Mouse (Mus musculus): ENCODE measurements around the gene Rtn4rl1. TPM values are rescaled to one million over a fixed set of nuclear protein-coding genes. Genes with fewer than 3 reads are reported as not detected.
A peak's percentile ranks its signal among the peaks of the same experiment; 100 is the strongest.

The Rtn4rl1 gene
- polyA plus RNA-seq, 1 experiment from 2014 or later = 1.1 TPM

DNA sequence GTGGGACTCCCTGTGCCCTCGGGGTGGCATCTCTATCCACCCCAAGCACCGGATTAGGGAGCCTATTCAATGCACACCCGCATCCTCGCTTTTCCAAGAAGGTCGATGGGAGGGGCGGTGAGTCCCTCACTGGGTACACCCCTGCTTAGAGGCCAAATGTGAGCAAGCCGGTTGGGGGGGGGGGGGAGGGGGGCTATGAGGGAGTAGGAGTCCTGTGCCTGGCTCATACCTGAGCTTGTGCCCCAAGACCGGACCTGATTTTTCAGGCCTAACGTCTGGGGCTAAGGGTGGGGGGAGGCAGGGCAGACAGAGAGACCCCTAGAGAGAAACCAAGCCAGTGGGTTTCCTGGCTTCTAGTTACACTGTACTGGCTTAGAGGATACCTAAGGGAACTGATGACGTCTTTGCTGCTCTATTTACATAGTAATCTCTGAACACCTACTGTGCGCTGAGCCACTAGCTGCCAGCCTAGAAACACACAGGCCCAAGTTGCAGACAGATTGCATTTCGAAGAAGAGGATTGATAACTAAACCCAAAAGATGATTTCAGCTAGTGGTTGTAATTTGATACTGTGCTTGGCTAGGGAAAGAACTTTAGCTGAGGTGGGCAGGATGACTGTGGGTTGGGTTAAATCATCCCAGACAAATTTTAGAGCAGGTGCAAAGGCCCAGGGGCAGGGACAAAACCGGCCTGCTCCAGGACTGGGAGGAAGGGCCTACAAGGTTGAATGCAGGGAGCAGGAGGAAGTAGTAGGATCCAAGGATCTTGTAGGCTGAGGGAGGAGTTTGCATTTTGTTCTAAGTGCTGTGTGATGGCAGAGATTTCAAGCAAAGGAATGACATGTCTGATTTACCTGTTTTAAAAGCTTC, 20.7 kb downstream of the Rtn4rl1 start:
- Histone ChIP-seq H3K9me3 (ENCODE audit: low read depth, low read length) (no peaks in the 10 kb centered on the region), H3K9ac (peak overlapping the region; percentile 36; the same call in 1 of the 2 replicates), H3K36me3 (ENCODE audit: insufficient read depth) (no peaks in the 10 kb centered on the region), H3K27me3 (ENCODE audit: insufficient read depth, low read length) (no peaks in the 10 kb centered on the region), H3K27ac (ENCODE audit: low read depth) (peak overlapping the region; percentile 58; the same call in 1 of the 2 replicates), H3K4me2 (peak overlapping the region; percentile 63), H3K4me3 (ENCODE audit: low read depth, low read length) (peak overlapping the region; percentile 29), H3K4me1 (ENCODE audit: insufficient read depth) (peaks cover 12% of the 10 kb centered on the region)
- no peak for TF ChIP-seq CTCF (IDR thresholded peaks at IDR 0.05; ENCODE audit: low read depth)
- 20% methylated on average over 13 of the region's 13 CpGs for WGBS
- ATAC-seq (ENCODE audit: insufficient read depth) = peak; percentile 42; the same call in 1 of the 2 replicates
- DNase-seq = no peak

GRCm38 (mm10) chr11:75220115-75220514, 26.5 kb downstream of the Rtn4rl1 start:
- ATAC-seq (ENCODE audit: insufficient read depth) (0 out of 2 replicates have a peak, but pooled peaks have one; percentile 24), DNase-seq (peak; percentile 69)
- H3K9ac ChIP-seq = no peak overlapping the region
- no peaks in the 10 kb centered on the region for H3K36me3 ChIP-seq (ENCODE audit: insufficient read depth)
- H3K27ac ChIP-seq (ENCODE audit: low read depth) = no peak overlapping the region
- no peaks in the 10 kb centered on the region for H3K27me3 ChIP-seq (ENCODE audit: insufficient read depth, low read length)
- H3K9me3 ChIP-seq (ENCODE audit: low read depth, low read length) = no peaks in the 10 kb centered on the region
- H3K4me3 ChIP-seq (ENCODE audit: low read depth, low read length) = no peak overlapping the region
- H3K4me1 ChIP-seq (ENCODE audit: insufficient read depth) = peaks cover 12% of the 10 kb centered on the region
- 20% methylated on average over 9 of the region's 9 CpGs for WGBS
- TF ChIP-seq CTCF (IDR thresholded peaks at IDR 0.05; ENCODE audit: low read depth) = no peak
- no peak overlapping the region for H3K4me2 ChIP-seq

- no peak for TF ChIP-seq CTCF (IDR thresholded peaks at IDR 0.05; ENCODE audit: low read depth)
- Histone ChIP-seq H3K27me3 (ENCODE audit: insufficient read depth, low read length) (no peaks in the 10 kb centered on the region), H3K9ac (no peak overlapping the region), H3K4me2 (no peak overlapping the region; the same call in 1 of the 2 replicates), H3K4me1 (ENCODE audit: insufficient read depth) (peaks cover 12% of the 10 kb centered on the region), H3K27ac (ENCODE audit: low read depth) (no peak overlapping the region; the same call in 1 of the 2 replicates), H3K4me3 (ENCODE audit: low read depth, low read length) (no peak overlapping the region), H3K9me3 (ENCODE audit: low read depth, low read length) (no peaks in the 10 kb centered on the region), H3K36me3 (ENCODE audit: insufficient read depth) (no peaks in the 10 kb centered on the region)
- no peak for ATAC-seq (ENCODE audit: insufficient read depth)
- DNase-seq = no peak
- WGBS = 30% methylated on average over 5 of the region's 6 CpGs
Observed at GRCm38 (mm10) chr11:75220517-75221145, 27.0 kb downstream of the Rtn4rl1 start.

GRCm38 (mm10) chr11:75224062-75224461, 30.5 kb downstream of the Rtn4rl1 start:
- peaks cover 12% of the 10 kb centered on the region for H3K4me1 ChIP-seq (ENCODE audit: insufficient read depth)
- no peak overlapping the region for H3K4me2 ChIP-seq
- DNase-seq (no peak), ATAC-seq (ENCODE audit: insufficient read depth) (no peak)
- H3K27ac ChIP-seq (ENCODE audit: low read depth) = no peak overlapping the region
- H3K9ac ChIP-seq = no peak overlapping the region
- no peaks in the 10 kb centered on the region for H3K36me3 ChIP-seq (ENCODE audit: insufficient read depth)
- H3K9me3 ChIP-seq (ENCODE audit: low read depth, low read length) = no peaks in the 10 kb centered on the region
- no peak overlapping the region for H3K4me3 ChIP-seq (ENCODE audit: low read depth, low read length)
- H3K27me3 ChIP-seq (ENCODE audit: insufficient read depth, low read length) = no peaks in the 10 kb centered on the region
- WGBS = 78% methylated on average over 12 of the region's 12 CpGs
- TF ChIP-seq CTCF (IDR thresholded peaks at IDR 0.05; ENCODE audit: low read depth) = no peak

- Histone ChIP-seq H3K4me2 (no peak overlapping the region), H3K27ac (ENCODE audit: low read depth) (no peak overlapping the region), H3K27me3 (ENCODE audit: insufficient read depth, low read length) (no peaks in the 10 kb centered on the region), H3K36me3 (ENCODE audit: insufficient read depth) (no peaks in the 10 kb centered on the region), H3K4me3 (ENCODE audit: low read depth, low read length) (no peak overlapping the region), H3K9ac (no peak overlapping the region), H3K4me1 (ENCODE audit: insufficient read depth) (peaks cover 12% of the 10 kb centered on the region), H3K9me3 (ENCODE audit: low read depth, low read length) (no peaks in the 10 kb centered on the region)
- WGBS = 74% methylated on average over 4 of the region's 4 CpGs
- DNase-seq (no peak), ATAC-seq (ENCODE audit: insufficient read depth) (no peak)
- TF ChIP-seq CTCF (IDR thresholded peaks at IDR 0.05; ENCODE audit: low read depth) = no peak
Observed at GRCm38 (mm10) chr11:75224835-75225234, 31.3 kb downstream of the Rtn4rl1 start.

- no peak for ATAC-seq (ENCODE audit: insufficient read depth)
- no peaks in the 10 kb centered on the region for H3K4me1 ChIP-seq (ENCODE audit: insufficient read depth)
Observed at GRCm38 (mm10) chr11:75227632-75228031, 34.0 kb downstream of the Rtn4rl1 start.

DNA sequence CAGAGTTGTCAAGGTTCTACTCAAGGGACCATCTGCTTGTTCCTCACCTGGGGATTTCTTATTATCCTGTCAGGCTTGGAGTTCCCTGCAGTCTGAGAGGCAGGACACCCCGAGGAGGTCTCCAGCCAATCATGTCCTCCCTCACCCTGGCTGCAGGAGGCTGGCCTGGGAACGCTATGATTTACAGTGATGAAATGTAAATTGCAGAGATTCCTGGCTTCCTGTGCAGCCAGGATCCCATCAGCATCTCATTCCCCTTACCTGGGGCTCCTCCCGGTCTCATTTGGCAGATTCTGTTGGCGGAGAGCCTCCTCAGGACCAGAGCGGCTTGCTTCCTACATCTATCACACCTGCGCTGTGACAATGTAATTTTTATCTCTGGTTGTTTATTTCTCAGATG, 35.7 kb downstream of the Rtn4rl1 start:
- ATAC-seq (ENCODE audit: insufficient read depth) (no peak), DNase-seq (no peak)
- Histone ChIP-seq H3K4me1 (ENCODE audit: insufficient read depth) (no peaks in the 10 kb centered on the region), H3K27me3 (ENCODE audit: insufficient read depth, low read length) (no peaks in the 10 kb centered on the region), H3K4me3 (ENCODE audit: low read depth, low read length) (no peak overlapping the region), H3K9ac (no peak overlapping the region), H3K36me3 (ENCODE audit: insufficient read depth) (no peaks in the 10 kb centered on the region), H3K9me3 (ENCODE audit: low read depth, low read length) (no peaks in the 10 kb centered on the region), H3K27ac (ENCODE audit: low read depth) (no peak overlapping the region), H3K4me2 (no peak overlapping the region)
- WGBS = 59% methylated on average over 6 of the region's 6 CpGs
- TF ChIP-seq CTCF (IDR thresholded peaks at IDR 0.05; ENCODE audit: low read depth) = no peak

More at GRCm38 (mm10) chr11:75227632-75228031, 34.0 kb downstream of the Rtn4rl1 start:
- H3K9ac ChIP-seq = no peak overlapping the region
- TF ChIP-seq CTCF (IDR thresholded peaks at IDR 0.05; ENCODE audit: low read depth) = no peak
- WGBS = 42% methylated on average over 3 of the region's 3 CpGs
- no peak for DNase-seq
- no peaks in the 10 kb centered on the region for H3K9me3 ChIP-seq (ENCODE audit: low read depth, low read length)
- H3K4me3 ChIP-seq (ENCODE audit: low read depth, low read length) = no peak overlapping the region
- H3K4me2 ChIP-seq = no peak overlapping the region
- H3K36me3 ChIP-seq (ENCODE audit: insufficient read depth) = no peaks in the 10 kb centered on the region
- H3K27ac ChIP-seq (ENCODE audit: low read depth) = no peak overlapping the region
- no peaks in the 10 kb centered on the region for H3K27me3 ChIP-seq (ENCODE audit: insufficient read depth, low read length)
